Mouse (Mus musculus) stomach, embryonic 14.5 days (tissue): ENCODE data around the gene Rdh16f1. TPM values are rescaled to one million over a fixed set of nuclear protein-coding genes. Genes with fewer than 3 reads are reported as not detected.
"Not testable (repeated sequence)": the region's sequence is repeated elsewhere in the genome, so short reads cannot be mapped to it uniquely, and the experiment has no call there.

Experiments
- ATAC-seq: fragments of 200-750 bp; cut with Nextera tagmentation; 2 replicates; pipeline ENCODE4 v1.8.0; 2017; ENCODE audit warnings: low read depth, moderate TSS enrichment; ENCODE audit not compliant: insufficient number of reproducible peaks, insufficient read depth, low FRiP score
- H3K27ac ChIP-seq: fragments of 300-500 bp; sonication (generic); 2 replicates; pipeline ENCODE4 v1.5.1; 2014; ENCODE audit warnings: mild to moderate bottlenecking, low read length, moderate library complexity, mixed read lengths
- H3K27me3 ChIP-seq: fragments of 300-500 bp; sonication (generic); 2 replicates; pipeline ENCODE4 v1.6.1; 2014; ENCODE audit warnings: low read length, control low read depth, mixed read lengths; ENCODE audit not compliant: control insufficient read depth, insufficient read depth
- H3K36me3 ChIP-seq: fragments of 300-500 bp; sonication (generic); 2 replicates; pipeline ENCODE4 v1.6.1; 2014; ENCODE audit warnings: mild to moderate bottlenecking, control low read depth, low read length, moderate library complexity, mixed read lengths; ENCODE audit not compliant: control insufficient read depth, insufficient read depth
- H3K4me1 ChIP-seq: fragments of 300-500 bp; sonication (generic); 2 replicates; pipeline ENCODE4 v1.6.1; 2014; ENCODE audit warnings: low read length, control low read depth, mixed read lengths; ENCODE audit not compliant: control insufficient read depth, insufficient read depth
- H3K4me2 ChIP-seq: fragments of 300-500 bp; sonication (generic); replicated peaks from 2 replicates; pipeline ENCODE4 v1.6.1; 2014; ENCODE audit warnings: low read depth, low read length, control low read depth
- H3K4me3 ChIP-seq: fragments of 300-500 bp; sonication (generic); 2 replicates; pipeline ENCODE4 v1.5.1; 2014; ENCODE audit warnings: low read depth, low read length, control low read depth
- H3K9ac ChIP-seq: fragments of 300-500 bp; sonication (generic); replicated peaks from 2 replicates; pipeline ENCODE4 v1.6.1; 2014; ENCODE audit warnings: low read depth, mild to moderate bottlenecking, control low read depth, low read length, moderate library complexity, mixed read lengths
- H3K9me3 ChIP-seq: fragments of 300-500 bp; sonication (generic); 2 replicates; pipeline ENCODE4 v1.6.1; 2016; ENCODE audit warnings: low read depth, low read length, control low read depth; ENCODE audit not compliant: control insufficient read depth
- whole genome bisulfite sequencing: fragments of 180-500 bp; shearing (Covaris S2); extraction: QIAGEN DNeasy Blood & Tissue Kit; methylation state at CpG from one replicate; pipeline ENCODE4 v1.1.7; 2014; 5-methylcytosine and 5-hydroxymethylcytosine counted together
- polyA plus RNA-seq: library from polyadenylated mRNA; unstranded; fragments of >200 nt; fragmentation: Nextera tagmentation; extraction: Ambion mirVana; gene quantifications from 2 replicates; pipeline ENCODE4 v1.2.1, GENCODE M21; 2014

The Rdh16f1 gene
- polyA plus RNA-seq, 1 experiment from 2014 or later: not detected

- no peak for ATAC-seq
- Histone ChIP-seq H3K27ac (no peak overlapping the region), H3K36me3 (no peaks in the 10 kb centered on the region), H3K4me1 (no peaks in the 10 kb centered on the region), H3K9ac (no peak overlapping the region), H3K27me3 (no peaks in the 10 kb centered on the region), H3K9me3 (no peaks in the 10 kb centered on the region), H3K4me3 (no peak overlapping the region), H3K4me2 (no peak overlapping the region)
- 74% methylated on average over 3 of the region's 3 CpGs for WGBS
Observed at GRCm38 (mm10) chr10:127829121-127829520, 69.5 kb downstream of the Rdh16f1 start.

- 91% methylated on average over 1 of the region's 1 CpGs for WGBS
- H3K27ac ChIP-seq, ATAC-seq: not testable (repeated sequence)
Observed at GRCm38 (mm10) chr10:127834186-127834585, 74.6 kb downstream of the Rdh16f1 start.

GRCm38 (mm10) chr10:127835292-127835691 lies 75.7 kb downstream of the Rdh16f1 start:
- Histone ChIP-seq H3K4me2 (no peak overlapping the region), H3K36me3 (no peaks in the 10 kb centered on the region), H3K9me3 (no peaks in the 10 kb centered on the region), H3K4me1 (no peaks in the 10 kb centered on the region), H3K4me3 (no peak overlapping the region), H3K27ac (no peak overlapping the region), H3K9ac (no peak overlapping the region), H3K27me3 (no peaks in the 10 kb centered on the region)
- WGBS: 74% methylated on average over 5 of the region's 5 CpGs
- no peak for ATAC-seq

More at GRCm38 (mm10) chr10:127834186-127834585, 74.6 kb downstream of the Rdh16f1 start:
- H3K4me3 ChIP-seq, H3K4me1 ChIP-seq, H3K9ac ChIP-seq, H3K9me3 ChIP-seq, H3K4me2 ChIP-seq, H3K27me3 ChIP-seq, H3K36me3 ChIP-seq: not testable (repeated sequence)

GRCm38 (mm10) chr10:127837793-127838192 lies 78.2 kb downstream of the Rdh16f1 start:
- H3K36me3 ChIP-seq, H3K4me3 ChIP-seq, H3K27me3 ChIP-seq, H3K4me2 ChIP-seq, H3K4me1 ChIP-seq, H3K9me3 ChIP-seq, H3K9ac ChIP-seq, H3K27ac ChIP-seq, ATAC-seq: not testable (repeated sequence)
- 94% methylated on average over 5 of the region's 5 CpGs for WGBS

GRCm38 (mm10) chr10:127838539-127838938 lies 79.0 kb downstream of the Rdh16f1 start:
- Histone ChIP-seq H3K36me3 (no peaks in the 10 kb centered on the region), H3K4me2 (no peak overlapping the region), H3K27ac (no peak overlapping the region), H3K9me3 (no peaks in the 10 kb centered on the region), H3K27me3 (no peaks in the 10 kb centered on the region), H3K9ac (no peak overlapping the region), H3K4me1 (no peaks in the 10 kb centered on the region), H3K4me3 (no peak overlapping the region)
- ATAC-seq: no peak
- WGBS: 84% methylated on average over 2 of the region's 2 CpGs

GRCm38 (mm10) chr10:127840776-127841175 lies 81.2 kb downstream of the Rdh16f1 start:
- H3K4me3 ChIP-seq: no peak overlapping the region
- H3K27me3 ChIP-seq: no peaks in the 10 kb centered on the region
- no peak overlapping the region for H3K27ac ChIP-seq
- no peak for ATAC-seq
- H3K4me2 ChIP-seq: no peak overlapping the region
- no peaks in the 10 kb centered on the region for H3K4me1 ChIP-seq
- no peaks in the 10 kb centered on the region for H3K9me3 ChIP-seq
- no peaks in the 10 kb centered on the region for H3K36me3 ChIP-seq
- WGBS: 68% methylated on average over 2 of the region's 2 CpGs
- no peak overlapping the region for H3K9ac ChIP-seq

Other genes starting within 250 kb of the Rdh16f1 start
- 81.3 and 84.3 TPM in 2 replicates for gene Ndufa4l2, start 244.8 kb upstream of the Rdh16f1 start, polyA plus RNA-seq
- 107 and 121 TPM in 2 replicates for gene Shmt2, start 237.3 kb upstream of the Rdh16f1 start, polyA plus RNA-seq
- 3.8 and 4.8 TPM in 2 replicates for gene Nxph4, start 225.2 kb upstream of the Rdh16f1 start, polyA plus RNA-seq
- 98.0 and 99.3 TPM in 2 replicates for gene Lrp1, start 138.6 kb upstream of the Rdh16f1 start, polyA plus RNA-seq
- 24.7 and 26.5 TPM in 2 replicates for gene Stat6, start 116.8 kb upstream of the Rdh16f1 start, polyA plus RNA-seq
- gene Nemp1, start 92.9 kb upstream of the Rdh16f1 start, polyA plus RNA-seq: 10.2 and 11.3 TPM in 2 replicates
- gene Nab2, start 91.2 kb upstream of the Rdh16f1 start, polyA plus RNA-seq: 9.2 and 11.1 TPM in 2 replicates
- 8.8 and 9.1 TPM in 2 replicates for gene Myo1a, start 54.6 kb upstream of the Rdh16f1 start, polyA plus RNA-seq
- gene Tac2, start 35.3 kb upstream of the Rdh16f1 start, polyA plus RNA-seq: 1.6 and 2.0 TPM in 2 replicates
- gene Zbtb39, start 20.2 kb upstream of the Rdh16f1 start, polyA plus RNA-seq: 4.6 and 4.9 TPM in 2 replicates
- 0.67 and 0.87 TPM in 2 replicates for gene Gpr182, start 8.1 kb upstream of the Rdh16f1 start, polyA plus RNA-seq
- gene Rdh1, start 66 bp upstream of the Rdh16f1 start, polyA plus RNA-seq: not detected in 2 replicates
- 0.08 TPM in 1 of 2 replicates, not detected in the other for gene Rdh9, start 16.6 kb downstream of the Rdh16f1 start, polyA plus RNA-seq
- gene Rdh16, start 41.4 kb downstream of the Rdh16f1 start, polyA plus RNA-seq: not detected in 2 replicates
- not detected in 2 replicates for gene Rdh19, start 90.1 kb downstream of the Rdh16f1 start, polyA plus RNA-seq
- gene Rdh16f2, start 106.7 kb downstream of the Rdh16f1 start, polyA plus RNA-seq: not detected in 2 replicates
- gene Rdh7, start 129.0 kb downstream of the Rdh16f1 start, polyA plus RNA-seq: not detected in 2 replicates
- not detected in 2 replicates for gene Sdr9c7, start 138.7 kb downstream of the Rdh16f1 start, polyA plus RNA-seq
- not detected in 2 replicates for gene Hsd17b6, start 247.8 kb downstream of the Rdh16f1 start, polyA plus RNA-seq